Mouse (Mus musculus) ES-Bruce4 (cell line): Measurements from ENCODE around the gene Dcxr. TPM values are rescaled to one million over a fixed set of nuclear protein-coding genes. Genes with fewer than 3 reads are reported as not detected.

ENCODE experiments used
- H3K27ac ChIP-seq: 2 replicates; pipeline ENCODE4 v1.5.1; 2012; ENCODE audit warnings: low read length, inconsistent platforms; ENCODE audit not compliant: insufficient read depth
- H3K27me3 ChIP-seq: 2 replicates; pipeline ENCODE4 v1.6.1; 2012; ENCODE audit warnings: mild to moderate bottlenecking, low read length, inconsistent platforms; ENCODE audit not compliant: control insufficient read depth, poor library complexity, insufficient read depth, severe bottlenecking
- H3K36me3 ChIP-seq: 2 replicates; pipeline ENCODE4 v1.6.1; 2012; ENCODE audit warnings: inconsistent platforms, mild to moderate bottlenecking, low read length, moderate library complexity; ENCODE audit not compliant: control insufficient read depth, poor library complexity, insufficient read depth, severe bottlenecking
- H3K4me1 ChIP-seq: one replicate; pipeline ENCODE4 v1.8.1; 2011; ENCODE audit warnings: low read length; ENCODE audit not compliant: control insufficient read depth, insufficient read depth
- H3K4me3 ChIP-seq: 2 replicates; pipeline ENCODE4 v1.5.1; 2011; ENCODE audit warnings: low read depth, mild to moderate bottlenecking, low read length
- H3K9ac ChIP-seq: 2 replicates; pipeline ENCODE4 v1.6.1; 2012; ENCODE audit warnings: low read depth, mild to moderate bottlenecking, inconsistent platforms; ENCODE audit not compliant: poor library complexity, severe bottlenecking
- H3K9me3 ChIP-seq: replicated peaks from 2 replicates; pipeline ENCODE4 v1.6.1; 2012; ENCODE audit warnings: mild to moderate bottlenecking, low read length, inconsistent platforms; ENCODE audit not compliant: control insufficient read depth, poor library complexity, insufficient read depth, severe bottlenecking
- CTCF ChIP-seq: IDR thresholded peaks from one replicate; pipeline ENCODE4 v1.8.1; 2011; ENCODE audit warnings: low read depth, low read length
- EP300 ChIP-seq: IDR thresholded peaks from 2 replicates; pipeline ENCODE4 v1.6.1; 2011; ENCODE audit warnings: low read depth, low read length; ENCODE audit not compliant: insufficient read depth
- POLR2A ChIP-seq: IDR thresholded peaks from one replicate; pipeline ENCODE4 v1.8.1; 2011; ENCODE audit warnings: low read length; ENCODE audit not compliant: insufficient read depth
- polyA plus RNA-seq: library from polyadenylated mRNA; stranded (reverse); fragments of >200 nt; gene quantifications from 2 replicates; pipeline ENCODE4 v1.2.4, GENCODE M21; 2011; ENCODE audit warnings: low read depth; ENCODE audit not compliant: missing spikeins, insufficient read depth, insufficient read length

The Dcxr gene
- polyA plus RNA-seq, 1 experiment: 54.3 TPM

DNA sequence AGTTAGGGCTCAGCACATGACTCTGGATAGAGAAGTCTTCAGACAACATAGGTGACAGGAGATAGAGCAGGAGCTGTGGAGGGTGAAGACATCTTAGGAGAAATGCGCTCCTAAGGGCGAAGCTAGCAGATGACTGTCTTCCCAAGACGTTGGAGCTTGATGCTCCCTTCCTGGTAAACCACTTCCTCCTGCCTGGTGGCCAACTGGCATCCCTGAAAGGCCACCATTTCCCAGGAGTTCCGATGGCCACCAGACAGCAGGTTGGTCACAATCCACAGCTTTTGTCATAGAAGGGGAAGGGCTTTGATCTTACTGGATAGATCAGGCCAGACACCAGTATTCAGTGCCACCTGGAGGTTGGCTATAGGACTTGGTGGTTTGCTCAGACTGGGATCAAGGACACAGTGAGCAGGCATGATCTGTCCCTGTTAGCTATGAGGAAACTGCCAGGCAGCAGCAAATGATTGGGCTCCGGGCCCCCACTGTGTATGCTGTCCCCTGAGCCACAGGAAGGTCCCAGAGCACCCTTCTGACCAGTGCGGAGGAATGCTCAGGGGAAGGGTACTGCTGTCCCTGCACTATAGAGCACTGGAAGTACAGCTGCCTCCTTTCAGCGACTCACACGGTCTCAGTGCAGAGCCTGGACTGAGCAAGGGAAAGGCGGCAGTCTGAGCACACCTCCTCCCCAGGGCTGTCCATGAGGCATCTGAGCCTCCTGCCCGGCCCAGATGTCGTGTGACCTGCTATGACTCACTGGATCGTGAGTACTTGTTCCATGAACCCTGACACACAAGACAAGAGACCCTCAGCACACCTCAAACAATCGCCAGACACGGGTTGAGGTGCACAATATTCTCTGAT, 35.0 kb upstream of the Dcxr start:
- Histone ChIP-seq H3K4me3 (no peak overlapping the region), H3K27ac (no peak overlapping the region), H3K4me1 (peaks cover 2% of the 10 kb centered on the region), H3K9me3 (peaks cover 14% of the 10 kb centered on the region), H3K27me3 (no peaks in the 10 kb centered on the region), H3K36me3 (no peaks in the 10 kb centered on the region), H3K9ac (no peak overlapping the region)
- no peak for TF ChIP-seq POLR2A
- TF ChIP-seq EP300: no peak
- no peak for TF ChIP-seq CTCF

DNA sequence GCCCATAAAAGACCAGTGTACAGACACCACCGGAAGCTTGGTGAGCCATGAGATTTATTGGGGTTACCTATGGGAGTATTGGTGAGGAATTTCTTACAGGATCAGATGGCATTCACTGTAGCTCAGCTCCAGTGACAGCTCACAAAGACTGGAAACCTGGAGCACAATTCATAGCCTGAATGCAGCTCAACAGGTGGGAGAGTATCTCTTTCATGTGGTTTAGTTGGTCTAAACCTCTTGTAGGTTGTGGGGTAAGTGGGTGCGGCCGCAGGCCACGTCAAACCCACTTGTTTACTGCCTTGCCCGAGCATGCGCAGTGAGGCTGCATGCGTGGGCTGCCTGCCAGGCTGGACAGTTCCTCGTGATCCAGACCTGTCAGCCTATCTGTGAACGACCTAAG, 33.2 kb upstream of the Dcxr start:
- H3K4me1 ChIP-seq: peaks cover 2% of the 10 kb centered on the region
- H3K4me3 ChIP-seq: no peak overlapping the region
- no peak for TF ChIP-seq CTCF
- TF ChIP-seq EP300: no peak
- no peak for TF ChIP-seq POLR2A
- no peak overlapping the region for H3K27ac ChIP-seq
- H3K36me3 ChIP-seq: no peaks in the 10 kb centered on the region
- peaks cover 19% of the 10 kb centered on the region for H3K9me3 ChIP-seq
- H3K27me3 ChIP-seq: no peaks in the 10 kb centered on the region
- no peak overlapping the region for H3K9ac ChIP-seq

DNA sequence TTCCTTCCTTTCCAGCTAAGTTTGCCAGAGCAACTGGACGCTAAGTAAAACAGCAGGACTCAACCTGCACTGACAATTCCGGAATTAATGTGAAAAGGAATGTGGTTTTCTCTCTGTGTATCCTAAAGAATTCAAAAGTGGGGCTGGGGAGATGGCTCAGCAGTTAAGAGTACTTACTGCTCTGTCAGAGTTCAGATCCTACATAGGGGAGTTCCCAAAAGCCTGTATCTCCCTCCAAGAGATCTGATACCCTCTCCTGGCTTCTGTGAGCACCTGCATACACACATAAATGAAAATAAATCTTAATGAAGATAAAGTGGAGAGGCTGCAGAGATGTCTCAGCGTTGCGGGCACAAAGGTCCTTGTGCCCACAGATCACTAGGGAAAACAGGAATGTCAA, 24.5 kb upstream of the Dcxr start:
- TF ChIP-seq EP300 (no peak), CTCF (no peak), POLR2A (no peak)
- peaks cover under 1% of the 10 kb centered on the region; the same call in 1 of the 2 replicates for H3K9me3 ChIP-seq
- no peak overlapping the region for H3K9ac ChIP-seq
- no peaks in the 10 kb centered on the region for H3K36me3 ChIP-seq
- H3K27me3 ChIP-seq: no peaks in the 10 kb centered on the region
- no peak overlapping the region for H3K4me3 ChIP-seq
- H3K27ac ChIP-seq: no peak overlapping the region
- H3K4me1 ChIP-seq: no peaks in the 10 kb centered on the region

DNA sequence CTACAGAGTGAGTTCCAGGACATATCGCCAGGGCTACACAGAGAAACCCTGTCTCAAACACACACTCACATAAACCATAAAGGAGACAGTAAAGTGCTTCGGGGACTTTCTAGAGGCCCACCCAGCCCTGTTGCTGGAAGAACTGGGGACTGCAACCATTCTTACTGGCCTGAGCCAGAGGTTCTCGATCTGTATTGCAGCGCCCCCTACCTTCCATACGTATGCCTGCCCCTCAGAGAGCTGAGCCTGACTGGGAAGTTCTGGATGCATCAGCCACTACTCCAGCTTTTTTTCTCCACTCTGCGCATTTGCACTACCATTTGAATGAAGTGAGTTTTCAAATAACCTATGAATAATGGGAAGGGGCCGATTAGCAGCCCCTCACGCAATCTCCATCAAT, 22.3 kb upstream of the Dcxr start:
- Histone ChIP-seq H3K36me3 (no peaks in the 10 kb centered on the region), H3K9ac (no peak overlapping the region), H3K4me1 (no peaks in the 10 kb centered on the region), H3K27me3 (no peaks in the 10 kb centered on the region), H3K4me3 (no peak overlapping the region), H3K27ac (no peak overlapping the region), H3K9me3 (no peaks in the 10 kb centered on the region)
- TF ChIP-seq POLR2A (no peak), EP300 (no peak), CTCF (peak; percentile 87)

DNA sequence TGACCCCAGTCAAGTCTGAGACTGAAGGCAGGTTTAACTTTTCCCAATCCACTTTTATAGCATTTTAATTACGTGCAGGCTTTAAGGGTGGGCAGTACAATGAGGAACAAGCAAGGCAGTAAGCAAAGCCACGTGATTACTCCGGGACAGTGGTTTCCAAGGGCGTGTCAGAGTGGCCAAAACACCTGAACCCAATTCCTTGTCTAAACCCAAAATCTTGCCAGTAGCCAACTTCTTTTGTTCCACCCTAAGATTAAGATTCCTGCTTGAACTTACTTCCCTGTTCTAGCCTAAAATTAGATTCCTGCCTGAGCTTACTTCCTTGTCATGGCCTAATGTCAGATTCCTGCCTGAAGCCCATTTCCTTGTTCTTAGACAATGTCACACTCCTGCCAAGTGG, 20.9 kb upstream of the Dcxr start:
- Histone ChIP-seq H3K36me3 (no peaks in the 10 kb centered on the region), H3K27me3 (no peaks in the 10 kb centered on the region), H3K9me3 (no peaks in the 10 kb centered on the region), H3K4me1 (no peaks in the 10 kb centered on the region), H3K4me3 (no peak overlapping the region), H3K9ac (no peak overlapping the region), H3K27ac (no peak overlapping the region)
- TF ChIP-seq CTCF: no peak
- no peak for TF ChIP-seq POLR2A
- TF ChIP-seq EP300: no peak

DNA sequence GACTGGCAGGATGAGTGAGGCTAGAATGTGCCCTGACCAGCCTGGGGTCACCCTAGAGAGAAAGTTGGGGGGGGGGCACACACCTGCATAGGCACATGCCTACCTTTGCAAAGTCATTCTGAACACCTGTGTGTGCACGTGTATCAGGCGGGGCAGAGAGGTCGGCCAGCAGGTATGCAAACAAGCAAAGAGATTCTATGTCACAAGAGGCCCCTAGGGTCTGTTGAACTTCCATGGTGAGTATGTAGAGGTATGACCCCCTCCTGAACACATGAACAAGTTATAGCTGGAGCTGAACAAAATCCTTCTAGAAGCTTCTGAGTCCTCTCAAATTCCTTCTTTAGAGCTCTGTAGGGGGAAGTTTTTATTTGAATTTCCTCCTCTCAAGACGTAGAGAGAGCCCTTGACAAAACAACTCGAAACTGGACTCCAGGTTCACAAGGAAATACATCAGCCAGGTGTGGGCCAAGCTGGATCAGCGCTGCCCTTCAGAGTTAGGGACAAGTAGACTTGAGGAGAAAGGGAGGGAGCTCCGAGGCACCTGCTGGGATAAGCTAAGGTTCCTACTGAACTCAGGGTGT, 17.1 kb upstream of the Dcxr start:
- H3K9me3 ChIP-seq: no peaks in the 10 kb centered on the region
- no peaks in the 10 kb centered on the region for H3K4me1 ChIP-seq
- H3K4me3 ChIP-seq: no peak overlapping the region
- H3K9ac ChIP-seq: no peak overlapping the region
- TF ChIP-seq POLR2A: no peak
- TF ChIP-seq EP300: no peak
- TF ChIP-seq CTCF: no peak
- H3K36me3 ChIP-seq: no peaks in the 10 kb centered on the region
- no peaks in the 10 kb centered on the region for H3K27me3 ChIP-seq
- no peak overlapping the region for H3K27ac ChIP-seq
